Mouse (Mus musculus) kidney, postnatal 10 days (tissue): ENCODE results near the gene Cul4a.

Experiments used
- DNase-seq: peaks from one replicate; pipeline ENCODE4 v3.0.0; 2021; ENCODE audit warnings: mixed read lengths

The Cul4a gene

GRCm38 (mm10) chr8:13180911-13181690 lies 75.7 kb downstream of the Cul4a start:
- DNase-seq = no peak

GRCm38 (mm10) chr8:13181691-13181976 lies 76.2 kb downstream of the Cul4a start:
- DNase-seq = no peak

GRCm38 (mm10) chr8:13186819-13187218 lies 81.4 kb downstream of the Cul4a start:
- DNase-seq = no peak

- no peak for DNase-seq
Observed at GRCm38 (mm10) chr8:13187229-13187628, 81.8 kb downstream of the Cul4a start.

GRCm38 (mm10) chr8:13187638-13188037 lies 82.2 kb downstream of the Cul4a start:
- no peak for DNase-seq

- no peak for DNase-seq
Observed at GRCm38 (mm10) chr8:13188052-13188555, 82.7 kb downstream of the Cul4a start.

GRCm38 (mm10) chr8:13188857-13189256 lies 83.4 kb downstream of the Cul4a start:
- no peak for DNase-seq

- DNase-seq = no peak
Observed at GRCm38 (mm10) chr8:13190235-13190634, 84.8 kb downstream of the Cul4a start.

- DNase-seq = no peak
Observed at GRCm38 (mm10) chr8:13194818-13195217, 89.4 kb downstream of the Cul4a start.

- DNase-seq = no peak
Observed at GRCm38 (mm10) chr8:13197493-13197892, 92.1 kb downstream of the Cul4a start.
